Mouse (Mus musculus) cerebellum, postnatal 4 days (tissue): ENCODE measurements around the gene Abca13.
"Not testable (repeated sequence)": the region's sequence is repeated elsewhere in the genome, so short reads cannot be mapped to it uniquely, and the experiment has no call there.

Experiments
- DNase-seq, 2 experiments: peaks; one replicate each; pipeline ENCODE4 v3.0.0; 2022; ENCODE audit warnings: low spot score in 2 of 2, mixed read lengths in 1 of 2

Gene Abca13

GRCm38 (mm10) chr11:9285759-9286158, 94.0 kb downstream of the Abca13 start:
- no peak for DNase-seq

DNA sequence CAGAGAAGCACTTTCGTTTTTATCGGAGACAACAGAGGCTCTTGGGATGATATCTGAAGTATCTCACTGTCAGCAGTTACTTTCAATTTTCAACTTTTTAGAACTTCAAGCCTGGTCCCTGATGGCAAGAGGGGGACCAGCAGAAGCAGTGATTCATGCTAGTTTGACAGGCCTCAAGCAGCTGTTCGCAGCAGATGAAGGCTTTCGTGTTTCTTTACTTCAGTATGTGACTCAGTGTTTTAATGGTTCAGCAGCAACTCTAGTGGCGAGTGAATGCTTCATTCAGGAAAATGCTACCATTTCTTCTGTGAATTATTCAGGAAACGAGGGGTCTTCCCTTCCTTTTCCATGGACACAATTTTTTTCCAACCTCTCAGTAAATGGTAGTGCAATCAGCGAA, 99.4 kb downstream of the Abca13 start:
- DNase-seq: no peak

DNA sequence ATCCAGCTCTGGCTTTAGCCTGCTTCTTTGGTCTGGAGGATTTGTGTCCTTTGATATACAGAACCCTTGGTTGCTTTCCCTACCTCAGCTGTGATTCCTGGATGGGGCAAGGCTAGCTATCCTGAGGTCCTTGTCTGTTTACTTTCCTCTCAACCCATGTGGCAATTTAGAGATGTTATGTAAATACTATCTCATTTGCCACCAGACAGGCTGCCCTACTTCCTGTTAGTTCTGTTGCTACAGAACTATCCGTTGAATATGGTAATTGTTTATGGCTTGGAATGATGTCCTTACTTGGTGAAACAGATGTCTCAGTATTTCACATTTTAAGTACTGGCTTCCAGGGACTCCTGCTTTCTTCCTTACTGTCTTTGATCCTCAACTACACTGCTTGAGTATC, 107.9 kb downstream of the Abca13 start:
- DNase-seq: no peak

DNA sequence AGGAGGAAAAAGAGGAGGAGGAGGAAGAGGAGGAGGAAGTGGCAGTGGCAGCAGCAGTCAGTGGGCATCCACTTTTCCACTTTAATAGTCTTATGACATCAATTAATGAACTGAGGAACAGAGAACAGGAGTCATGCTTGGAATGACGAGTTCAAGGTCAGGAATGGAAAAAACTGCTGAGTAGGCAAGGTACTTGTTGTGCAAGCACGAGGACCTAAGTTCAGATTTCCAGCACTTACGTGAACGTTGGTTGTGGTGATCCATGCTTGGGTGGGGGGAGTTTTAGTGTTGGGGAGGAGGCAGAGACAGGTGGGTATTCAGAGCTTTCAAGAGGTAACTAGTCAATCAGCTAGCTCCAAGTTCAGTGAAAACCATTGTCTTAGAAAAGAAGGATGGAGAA, 113.7 kb downstream of the Abca13 start:
- no peak for DNase-seq

- no peak for DNase-seq
These were observed 124.8 kb downstream of the Abca13 start for GRCm38 (mm10) chr11:9316545-9316944.

DNA sequence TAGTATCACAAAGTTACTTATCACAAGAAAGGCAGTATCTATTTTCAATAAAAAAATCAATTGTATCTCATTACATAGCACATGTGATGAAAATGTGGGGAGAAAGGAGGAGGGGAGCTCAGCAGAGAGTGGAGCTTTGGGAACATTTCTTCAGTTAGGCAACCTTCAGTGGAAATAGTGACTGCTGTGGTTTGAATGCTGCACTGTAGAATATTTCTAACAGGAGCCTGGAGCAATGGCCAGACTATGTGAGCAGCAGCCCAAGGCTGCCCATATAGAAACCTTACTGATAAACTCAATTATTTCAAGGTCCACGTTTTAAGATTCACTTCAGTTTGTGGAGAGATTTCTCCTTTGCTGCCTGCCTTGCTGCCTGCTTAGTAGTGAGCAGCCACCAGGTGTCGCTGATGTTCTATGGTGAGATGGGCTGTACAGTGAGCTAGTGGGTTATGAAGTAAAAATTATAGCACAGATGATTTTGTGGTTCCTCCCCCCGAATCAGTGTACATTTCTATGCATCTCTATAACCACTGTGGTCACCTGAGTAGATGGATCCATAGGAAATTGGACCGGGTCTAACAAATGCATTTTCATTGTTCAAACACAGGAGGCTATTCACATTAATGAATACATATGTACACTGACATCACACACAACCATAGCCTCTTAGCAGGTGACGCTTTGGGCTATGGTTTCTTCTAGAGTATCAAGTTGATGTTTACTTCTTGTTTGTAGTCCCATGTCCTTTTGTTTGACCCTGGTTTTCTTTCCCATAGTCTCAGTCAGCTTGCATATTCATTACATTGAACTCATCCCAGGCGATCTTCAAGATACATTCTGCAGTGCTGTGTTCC, 125.6 kb downstream of the Abca13 start:
- peak; percentile 78 to 82 for DNase-seq

DNA sequence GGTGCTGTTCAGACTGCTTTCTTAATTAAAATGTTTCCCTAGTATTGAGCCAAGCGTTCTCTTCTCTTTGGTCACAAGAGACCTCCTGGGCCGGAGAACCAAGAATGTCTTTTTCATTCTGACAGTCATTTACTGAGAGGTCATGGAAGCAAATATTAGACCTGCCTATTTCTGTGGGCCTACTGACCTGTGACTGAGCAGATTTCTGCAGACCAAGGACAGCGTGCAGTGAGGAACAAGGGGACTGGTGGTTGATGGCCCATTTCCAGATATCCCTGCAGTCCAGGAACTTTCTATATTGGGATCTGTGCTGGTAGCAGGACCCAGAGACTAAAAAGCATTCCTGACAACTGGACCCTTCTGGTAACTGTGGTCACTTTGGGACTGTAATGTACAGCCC, 146.4 kb downstream of the Abca13 start:
- DNase-seq: no peak

GRCm38 (mm10) chr11:9347724-9348123, 156.0 kb downstream of the Abca13 start:
- peak in 1 of 2 experiments; percentile 25 for DNase-seq

DNA sequence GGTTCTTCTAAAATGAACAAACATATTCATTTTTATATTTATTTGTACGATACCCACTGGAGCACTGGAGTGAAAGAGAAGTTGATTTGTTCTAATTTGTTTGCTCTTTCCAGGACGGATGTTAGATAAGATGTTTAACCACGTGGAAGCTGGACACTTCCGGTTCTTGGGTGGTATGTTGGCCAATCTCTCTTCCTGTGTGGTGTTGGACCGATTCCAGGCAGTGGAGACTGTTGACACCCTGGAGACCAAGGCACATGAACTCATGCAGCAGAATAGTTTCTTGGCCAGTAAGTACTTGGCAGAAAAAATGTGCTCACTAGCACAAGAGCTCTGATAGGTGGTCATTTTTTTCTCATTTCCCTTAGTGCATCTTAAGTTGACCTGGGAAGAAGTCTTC, 181.4 kb downstream of the Abca13 start:
- no peak for DNase-seq

GRCm38 (mm10) chr11:9374426-9374825, 182.7 kb downstream of the Abca13 start:
- DNase-seq: not testable (repeated sequence)

DNA sequence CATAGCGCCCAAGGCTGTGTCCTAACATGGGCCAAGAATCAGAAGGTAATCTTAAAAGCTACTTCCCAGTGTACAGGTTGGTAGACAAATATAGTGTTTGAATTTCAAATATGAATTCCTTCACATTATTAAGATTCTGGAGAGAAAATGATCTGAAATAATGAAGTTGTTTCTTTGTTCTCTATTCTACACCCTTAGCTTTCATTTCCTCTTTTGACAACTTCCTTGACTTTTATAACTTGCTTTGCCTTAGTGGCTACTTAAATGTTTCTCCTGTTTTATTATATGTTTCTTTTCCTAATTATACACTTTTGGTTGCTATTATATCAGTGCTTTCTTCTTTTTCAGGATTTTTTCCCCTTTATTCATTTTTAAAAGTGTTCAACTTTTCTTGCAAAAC, 196.8 kb downstream of the Abca13 start:
- no peak for DNase-seq

GRCm38 (mm10) chr11:9416946-9417345, 225.2 kb downstream of the Abca13 start:
- DNase-seq: no peak

DNA sequence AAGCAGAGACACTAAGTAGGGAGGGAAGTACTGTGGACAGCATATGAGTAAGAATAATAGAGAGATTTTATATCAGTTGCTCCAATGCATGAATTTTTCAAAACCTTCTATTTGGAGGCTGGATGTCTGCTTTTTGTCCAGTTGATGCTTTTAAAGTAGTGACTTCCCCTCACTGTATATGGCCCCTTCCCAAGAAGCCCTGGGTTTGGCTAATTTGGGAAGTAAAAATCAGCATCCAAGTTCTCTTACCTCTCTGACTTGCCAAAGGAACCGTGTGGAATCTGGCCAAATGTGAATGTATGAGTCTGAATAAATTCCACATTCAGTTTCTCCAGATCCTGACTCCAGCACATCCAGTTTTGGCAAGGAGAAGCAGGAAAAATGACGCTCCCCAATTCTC, 228.5 kb downstream of the Abca13 start:
- DNase-seq: no peak

GRCm38 (mm10) chr11:9427411-9427810, 235.7 kb downstream of the Abca13 start:
- DNase-seq: no peak

GRCm38 (mm10) chr11:9432807-9433206, 241.1 kb downstream of the Abca13 start:
- DNase-seq: no peak

DNA sequence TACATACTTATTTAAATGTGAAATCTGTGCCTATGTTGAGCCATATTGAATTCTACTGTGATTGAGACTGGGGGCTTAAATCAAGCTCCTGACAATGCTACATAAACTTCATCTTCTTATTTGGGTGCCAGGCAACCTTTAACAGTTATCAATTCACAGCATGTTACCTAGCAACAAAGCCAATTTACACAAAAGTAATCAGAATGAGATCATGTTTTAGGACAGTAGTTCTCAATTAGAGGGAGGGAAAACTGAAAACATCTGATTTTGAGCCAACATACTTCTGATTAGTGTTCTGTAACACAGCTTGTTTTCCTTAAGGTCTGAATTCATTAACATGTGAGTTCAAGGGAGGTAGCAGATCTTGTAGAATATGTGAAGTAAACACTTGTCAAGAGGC, 244.9 kb downstream of the Abca13 start:
- no peak for DNase-seq

DNA sequence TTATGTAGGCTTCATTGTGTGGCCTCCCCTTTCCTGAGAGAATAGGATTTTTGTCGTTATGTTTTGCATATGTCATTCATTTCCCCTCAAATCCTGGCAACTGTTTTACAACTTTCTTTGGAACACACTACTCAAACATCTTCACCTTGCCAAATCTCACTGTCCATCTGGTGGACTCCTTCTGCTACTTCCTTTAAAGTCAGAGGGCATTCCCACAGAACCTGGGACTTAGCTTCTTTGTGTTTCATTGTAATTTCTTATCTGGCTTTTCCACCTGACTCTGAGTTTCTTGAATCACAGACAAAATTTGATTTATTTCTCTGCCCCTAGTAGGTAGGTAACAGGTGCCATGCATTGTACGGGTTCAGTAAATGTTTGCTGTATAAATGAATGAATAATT, 248.0 kb downstream of the Abca13 start:
- no peak for DNase-seq

DNA sequence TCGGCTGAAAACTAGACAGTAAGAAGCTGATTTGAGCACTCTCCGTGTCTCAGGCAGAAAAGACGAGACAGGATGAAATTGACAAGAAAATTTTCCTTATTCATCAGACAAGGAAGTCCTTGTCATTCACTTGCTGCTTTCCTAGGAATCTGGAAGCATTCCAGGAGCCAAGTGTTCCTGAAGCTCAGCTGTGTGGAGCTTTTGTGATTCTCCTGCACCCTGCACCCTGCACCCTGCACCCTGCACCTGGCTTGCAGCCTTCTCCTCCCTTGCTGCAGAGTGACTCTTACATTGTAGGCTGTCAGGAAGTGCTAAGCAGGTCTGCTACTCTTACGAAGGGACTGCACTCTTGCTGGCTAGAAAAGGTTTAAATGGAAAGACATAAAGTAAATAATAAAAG, 249.4 kb downstream of the Abca13 start:
- DNase-seq: no peak

GRCm38 (mm10) chr11:9472400-9472799, 280.7 kb downstream of the Abca13 start:
- DNase-seq: no peak

GRCm38 (mm10) chr11:9481511-9481910, 289.8 kb downstream of the Abca13 start:
- peak in 1 of 2 experiments; percentile 47 for DNase-seq

DNA sequence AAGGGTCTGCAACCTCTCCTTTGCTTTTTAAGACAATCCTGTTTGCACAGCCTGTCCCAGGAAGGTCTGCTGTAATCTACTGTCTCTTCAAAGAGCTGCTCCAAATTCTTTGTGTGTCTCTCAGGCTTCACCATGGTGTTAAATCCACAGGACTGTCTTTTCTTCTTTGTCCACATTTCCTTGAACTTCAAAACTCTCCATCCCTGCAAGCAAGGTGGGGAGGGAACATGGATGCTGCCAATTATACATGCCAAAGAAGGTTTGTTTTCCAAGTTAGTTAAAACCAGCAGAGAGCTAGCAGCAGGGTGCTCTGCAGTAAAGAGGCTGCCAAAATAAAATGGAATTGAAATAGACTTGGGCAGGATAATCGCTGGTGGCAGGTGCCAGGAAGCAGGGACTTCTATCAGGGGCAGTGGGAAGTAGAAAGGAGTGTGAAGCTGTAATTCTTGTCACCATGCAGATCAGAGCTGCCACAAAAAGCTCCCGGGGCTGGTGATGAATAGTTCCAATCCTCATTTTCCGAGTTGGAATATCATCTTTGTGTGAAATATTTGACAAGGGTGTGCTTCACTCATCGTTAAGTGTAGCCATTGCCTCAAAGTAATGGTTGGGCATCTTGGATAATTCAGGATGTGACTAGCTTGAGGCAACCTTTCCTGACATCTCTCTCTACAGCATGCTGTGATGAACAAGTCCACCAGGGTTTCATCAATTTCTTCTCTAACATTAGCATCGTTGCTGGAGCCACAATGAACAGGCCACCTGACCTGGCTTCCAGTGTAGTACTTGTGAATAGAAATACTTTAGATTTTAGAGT, 308.8 kb downstream of the Abca13 start:
- peak; percentile 26 to 38 for DNase-seq

GRCm38 (mm10) chr11:9514966-9515365, 323.2 kb downstream of the Abca13 start:
- not testable (repeated sequence) for DNase-seq

GRCm38 (mm10) chr11:9528556-9528955, 336.8 kb downstream of the Abca13 start:
- DNase-seq: no peak
